Mouse (Mus musculus) ES-Bruce4 (cell line): ENCODE data around the gene Fgfr2.

ENCODE experiments used
- CTCF ChIP-seq: IDR thresholded peaks from one replicate; pipeline ENCODE4 v1.8.1; 2011; ENCODE audit warnings: low read depth, low read length
- POLR2A ChIP-seq: IDR thresholded peaks from one replicate; pipeline ENCODE4 v1.8.1; 2011; ENCODE audit warnings: low read length; ENCODE audit not compliant: insufficient read depth

DNA sequence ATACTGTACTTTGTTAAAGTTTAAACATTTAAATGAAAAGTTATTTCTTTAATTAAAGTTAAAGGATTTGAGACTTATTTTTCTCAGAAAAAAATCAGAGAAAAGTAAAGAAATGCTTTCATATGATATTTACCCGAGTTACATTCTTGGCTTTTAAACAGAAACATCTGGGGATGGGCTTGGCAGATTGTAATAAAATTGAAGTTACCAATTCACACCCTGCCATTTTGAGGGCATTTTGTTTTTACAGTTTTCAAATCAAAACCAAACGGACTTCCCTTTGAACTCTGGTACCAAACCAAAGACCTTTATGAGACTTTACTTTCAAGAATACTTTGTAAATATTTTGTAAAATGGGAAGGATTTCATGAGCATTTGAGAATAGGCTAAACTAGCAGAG, 2697.2 kb downstream of the Fgfr2 start:
- TF ChIP-seq CTCF = no peak
- no peak for TF ChIP-seq POLR2A
